Mouse (Mus musculus): ENCODE data around the gene Rfx8. TPM values are rescaled to one million over a fixed set of nuclear protein-coding genes. Genes with fewer than 3 reads are reported as not detected.
"Not testable (repeated sequence)": the region's sequence is repeated elsewhere in the genome, so short reads cannot be mapped to it uniquely, and the experiment has no call there.

Gene Rfx8
- total RNA-seq, 2 experiments from 2014 or later: not detected

DNA sequence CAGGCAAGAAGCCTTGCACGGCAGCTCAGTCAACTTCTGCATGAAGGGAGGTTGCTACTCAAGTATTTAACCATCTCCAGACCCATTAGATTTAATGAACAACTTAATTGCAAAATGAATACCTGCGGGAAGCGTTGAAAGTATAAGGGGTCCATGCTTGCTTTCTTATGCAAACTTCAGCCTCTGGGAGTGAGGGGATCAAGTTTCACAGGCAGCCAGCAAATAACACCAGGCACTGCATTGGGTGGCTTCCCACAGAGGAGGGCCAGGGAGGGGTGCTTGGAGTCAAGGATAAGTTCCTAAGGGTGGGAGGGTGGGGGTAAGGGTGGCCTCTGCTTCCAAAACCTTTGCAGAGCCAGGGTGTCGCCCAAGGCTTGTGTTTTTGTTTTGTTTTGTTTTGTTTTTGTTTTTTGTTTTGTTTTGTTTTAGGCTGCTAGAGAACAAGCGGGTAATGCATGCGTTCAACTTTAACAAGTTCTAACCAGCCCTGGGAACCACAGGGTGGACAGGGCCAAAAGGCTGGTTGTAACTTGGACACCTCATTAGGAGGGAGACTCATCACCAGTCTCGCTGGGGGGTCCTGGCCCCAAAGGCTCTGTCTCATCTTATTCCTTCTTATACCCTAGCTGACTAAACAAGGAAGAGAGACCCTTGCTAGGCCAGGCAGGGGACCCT is 20.1 kb downstream of the Rfx8 start:
- no peak for ATAC-seq (replicated peaks; ENCODE audit: low FRiP score, poor library complexity, severe bottlenecking)

GRCm38 (mm10) chr1:39698456-39698855 is 22.3 kb downstream of the Rfx8 start:
- ATAC-seq (replicated peaks; ENCODE audit: low FRiP score, poor library complexity, severe bottlenecking): no peak

DNA sequence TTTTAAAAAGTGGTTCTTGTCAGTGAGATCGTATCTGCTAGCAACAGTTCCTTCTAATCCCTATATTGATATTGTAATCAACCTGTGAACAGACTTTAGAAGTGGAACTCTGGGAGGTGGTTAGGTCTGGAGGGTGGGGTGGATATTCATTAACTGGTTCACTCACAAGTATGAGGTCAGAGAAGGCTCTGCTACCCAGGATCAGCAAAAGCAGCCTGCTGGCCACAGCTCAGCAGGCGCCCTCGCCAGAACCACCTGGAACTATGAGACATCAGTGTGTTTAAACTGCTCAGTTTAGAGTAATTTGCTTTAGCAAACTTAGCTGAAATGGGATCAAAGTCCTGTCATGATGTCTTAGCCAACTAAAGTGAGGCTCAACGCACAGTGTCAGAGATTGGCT is 25.6 kb downstream of the Rfx8 start:
- ATAC-seq (replicated peaks; ENCODE audit: low FRiP score, poor library complexity, severe bottlenecking): no peak

GRCm38 (mm10) chr1:39694756-39695155 is 26.0 kb downstream of the Rfx8 start:
- ATAC-seq (replicated peaks; ENCODE audit: low FRiP score, poor library complexity, severe bottlenecking): no peak

- ATAC-seq (replicated peaks; ENCODE audit: low FRiP score, poor library complexity, severe bottlenecking): no peak
Observed at GRCm38 (mm10) chr1:39691974-39692373, 28.8 kb downstream of the Rfx8 start.

- ATAC-seq (replicated peaks; ENCODE audit: low FRiP score, poor library complexity, severe bottlenecking): no peak
Observed at GRCm38 (mm10) chr1:39691061-39691460, 29.7 kb downstream of the Rfx8 start.

DNA sequence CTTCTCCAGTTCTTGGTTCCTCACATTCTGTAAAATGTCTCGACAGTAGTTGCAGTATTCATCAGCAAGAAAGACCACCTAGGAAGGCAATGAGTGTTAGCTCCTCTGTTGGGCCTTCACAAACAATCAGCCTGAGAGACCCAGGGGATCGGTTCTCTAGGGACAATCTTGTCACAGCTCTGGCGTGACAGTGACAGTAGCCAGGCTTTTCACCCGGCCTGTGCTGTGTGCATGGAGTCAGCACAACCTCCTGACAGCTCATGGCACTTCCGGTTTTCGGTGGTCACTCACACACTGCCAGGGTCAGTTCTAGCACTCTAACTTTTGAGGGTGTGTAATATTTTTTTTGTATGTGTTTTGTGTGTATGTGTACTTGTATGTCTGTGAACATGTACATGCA is 32.2 kb downstream of the Rfx8 start:
- ATAC-seq (replicated peaks; ENCODE audit: low FRiP score, poor library complexity, severe bottlenecking): no peak

DNA sequence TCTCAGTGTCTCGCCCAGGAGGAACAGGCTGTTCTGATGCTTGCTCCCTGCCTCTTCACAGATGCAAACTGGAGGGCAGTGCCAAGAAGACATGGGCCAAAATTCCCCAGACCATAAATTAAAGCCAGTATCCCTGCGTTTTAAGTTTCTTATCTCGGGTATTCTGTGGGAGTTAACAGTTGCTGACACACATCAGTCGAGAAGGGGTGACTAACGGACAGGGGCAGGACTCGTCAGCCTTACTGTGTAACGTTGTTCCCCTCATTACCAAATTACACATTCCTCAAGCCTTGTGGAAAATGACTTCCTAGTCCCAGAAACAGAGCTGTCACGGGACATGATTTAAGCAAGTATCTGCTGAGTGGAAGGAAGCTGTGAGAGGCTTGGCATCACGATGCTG is 33.5 kb downstream of the Rfx8 start:
- ATAC-seq (replicated peaks; ENCODE audit: low FRiP score, poor library complexity, severe bottlenecking): no peak

GRCm38 (mm10) chr1:39685841-39686240 is 35.0 kb downstream of the Rfx8 start:
- ATAC-seq (replicated peaks; ENCODE audit: low FRiP score, poor library complexity, severe bottlenecking): no peak

DNA sequence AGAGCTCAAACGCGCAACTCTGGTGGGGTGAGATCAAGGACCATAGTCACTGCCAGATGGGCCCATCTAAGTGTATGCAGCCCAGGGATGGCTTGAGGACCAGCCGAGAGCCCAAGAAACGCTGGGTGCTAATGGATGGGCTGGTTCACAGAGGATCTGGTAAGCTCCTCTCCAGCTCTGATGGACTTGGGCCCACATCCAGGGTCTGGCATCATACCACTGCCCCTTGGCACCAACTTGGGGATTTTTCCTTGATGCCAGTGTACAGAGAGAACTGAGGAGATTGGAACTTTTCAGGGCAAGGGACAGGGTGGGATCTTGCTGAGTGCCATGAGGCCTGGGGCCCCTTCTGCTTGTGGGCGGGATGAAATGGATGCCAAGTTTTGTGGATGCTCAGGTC is 39.2 kb downstream of the Rfx8 start:
- ATAC-seq (replicated peaks; ENCODE audit: low FRiP score, poor library complexity, severe bottlenecking): no peak

- no peak for ATAC-seq (replicated peaks; ENCODE audit: low FRiP score, poor library complexity, severe bottlenecking)
Observed at GRCm38 (mm10) chr1:39680546-39680945, 40.3 kb downstream of the Rfx8 start.

GRCm38 (mm10) chr1:39678883-39679282 is 41.9 kb downstream of the Rfx8 start:
- ATAC-seq (replicated peaks; ENCODE audit: low FRiP score, poor library complexity, severe bottlenecking): no peak

- no peak for ATAC-seq (replicated peaks; ENCODE audit: low FRiP score, poor library complexity, severe bottlenecking)
Observed at GRCm38 (mm10) chr1:39676221-39676876, 44.4 kb downstream of the Rfx8 start.

- no peak for ATAC-seq (replicated peaks; ENCODE audit: low FRiP score, poor library complexity, severe bottlenecking)
Observed at GRCm38 (mm10) chr1:39672362-39673105, 48.3 kb downstream of the Rfx8 start.

- ATAC-seq (replicated peaks; ENCODE audit: low FRiP score, poor library complexity, severe bottlenecking): no peak
Observed at GRCm38 (mm10) chr1:39670211-39670935, 50.4 kb downstream of the Rfx8 start.

DNA sequence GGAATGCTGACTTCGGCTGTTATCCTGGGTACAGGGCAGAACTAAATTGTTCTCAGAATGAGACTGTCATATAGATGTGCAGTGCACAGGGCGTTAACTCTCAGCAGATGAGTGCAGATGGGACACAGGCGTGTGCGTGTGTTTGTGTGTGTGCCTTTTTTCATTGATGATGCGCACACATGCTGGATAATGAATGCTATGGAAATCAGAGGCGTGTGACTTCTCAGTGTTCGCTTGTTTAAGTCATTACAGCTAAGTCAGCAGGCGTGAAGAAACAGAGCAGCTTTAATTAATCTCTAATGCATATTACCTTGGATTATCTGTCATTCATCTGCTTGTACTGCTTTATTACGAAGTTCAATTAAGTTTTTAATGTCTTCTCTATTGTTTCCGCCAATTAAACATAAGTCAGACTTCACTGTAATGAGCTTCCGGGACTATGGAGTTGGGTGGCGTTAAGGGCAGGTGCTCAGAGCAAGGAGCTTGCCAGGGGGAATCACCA is 54.0 kb downstream of the Rfx8 start:
- ATAC-seq (replicated peaks; ENCODE audit: low FRiP score, poor library complexity, severe bottlenecking): no peak

DNA sequence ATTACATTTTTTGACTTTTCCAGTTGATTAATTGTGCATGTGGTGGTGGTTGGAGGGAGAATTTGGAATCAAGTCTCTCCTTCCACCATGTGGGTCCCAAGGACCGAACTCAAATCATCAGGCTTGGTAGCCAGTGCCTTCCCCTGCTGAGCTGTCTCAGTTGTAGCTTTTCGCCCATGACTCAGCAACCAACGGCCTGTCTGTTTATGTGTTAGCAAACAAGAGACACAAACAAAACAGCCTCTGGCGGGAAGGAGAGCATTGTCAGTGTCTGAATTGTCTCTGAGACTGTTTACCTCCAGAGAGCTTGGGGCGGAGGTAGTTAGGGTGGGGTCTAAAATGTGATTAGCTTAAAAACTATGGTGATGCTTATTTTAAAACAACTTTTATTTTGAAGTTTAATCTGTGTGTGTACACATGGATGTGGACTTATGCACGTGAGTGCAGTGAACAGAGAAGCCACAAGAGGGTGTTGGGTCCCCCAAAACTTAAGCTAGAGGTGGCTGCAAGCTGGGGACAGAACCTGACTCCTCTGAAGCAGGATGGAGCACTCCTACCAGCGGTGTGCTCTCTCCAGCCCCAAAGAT is 56.7 kb downstream of the Rfx8 start:
- ATAC-seq (replicated peaks; ENCODE audit: low FRiP score, poor library complexity, severe bottlenecking): no peak

GRCm38 (mm10) chr1:39663050-39663449 is 57.7 kb downstream of the Rfx8 start:
- no peak for ATAC-seq (replicated peaks; ENCODE audit: low FRiP score, poor library complexity, severe bottlenecking)

DNA sequence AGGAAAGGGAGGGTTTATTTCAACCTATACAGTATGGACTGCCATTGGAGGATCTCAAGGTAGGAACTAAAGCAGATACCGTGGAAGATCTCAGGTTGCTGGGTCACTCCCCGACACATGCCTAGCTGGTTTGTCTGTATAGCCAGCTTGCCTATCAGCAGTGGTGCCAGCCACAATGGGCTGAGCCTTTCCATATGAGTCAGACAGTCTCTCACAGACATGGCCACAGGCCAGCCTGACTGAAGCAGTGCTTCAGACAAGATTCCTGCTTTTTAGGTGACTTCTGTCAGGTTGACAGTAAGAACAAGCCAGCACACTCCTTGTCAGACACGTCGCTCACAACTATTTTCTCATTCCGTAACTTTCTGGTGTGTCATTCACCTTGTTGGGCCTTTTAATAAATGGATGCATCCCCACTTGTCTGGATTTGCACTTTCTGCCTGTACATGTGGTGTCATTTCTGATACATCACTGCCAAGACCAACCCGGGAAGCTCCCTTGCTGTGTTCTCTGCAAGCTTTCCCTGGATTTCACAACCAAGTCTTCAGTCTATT is 63.7 kb downstream of the Rfx8 start:
- ATAC-seq (replicated peaks; ENCODE audit: low FRiP score, poor library complexity, severe bottlenecking): no peak

GRCm38 (mm10) chr1:39654901-39655300 is 65.9 kb downstream of the Rfx8 start:
- not testable (repeated sequence) for ATAC-seq (replicated peaks; ENCODE audit: low FRiP score, poor library complexity, severe bottlenecking)

Data from erythroblast, adult 5-6 weeks (primary cell).